Mouse (Mus musculus) liver, adult 2 months (tissue): Measurements from ENCODE around the gene Pitx3. TPM values are rescaled to one million over a fixed set of nuclear protein-coding genes. Genes with fewer than 3 reads are reported as not detected.
"Not testable (repeated sequence)": the region's sequence is repeated elsewhere in the genome, so short reads cannot be mapped to it uniquely, and the experiment has no call there.

Source experiments
- DNase-seq: peaks from one replicate; pipeline ENCODE4 v3.0.0-alpha.2; 2011; ENCODE audit warnings: low read depth, low spot score; ENCODE audit errors: extremely low read depth
- H3K27ac ChIP-seq: fragments of 200-500 bp; replicated peaks from 2 replicates; pipeline ENCODE4 v1.5.1; 2012; ENCODE audit warnings: low read depth, mild to moderate bottlenecking, control low read depth, inconsistent platforms, low read length; ENCODE audit not compliant: insufficient read depth
- H3K27me3 ChIP-seq: fragments of 200-500 bp; 2 replicates; pipeline ENCODE4 v1.6.1; 2012; ENCODE audit warnings: mild to moderate bottlenecking, moderate library complexity, low read length, inconsistent platforms; ENCODE audit not compliant: control insufficient read depth, insufficient read depth
- H3K36me3 ChIP-seq: fragments of 200-500 bp; 2 replicates; pipeline ENCODE4 v1.6.1; 2012; ENCODE audit warnings: low read length, inconsistent platforms; ENCODE audit not compliant: control insufficient read depth, insufficient read depth
- H3K4me1 ChIP-seq: fragments of 200-500 bp; 2 replicates; pipeline ENCODE4 v1.6.1; 2011; ENCODE audit warnings: low read length; ENCODE audit not compliant: control insufficient read depth, insufficient read depth
- H3K4me3 ChIP-seq: fragments of 200-500 bp; 2 replicates; pipeline ENCODE4 v1.5.1; 2011; ENCODE audit warnings: low read depth, mild to moderate bottlenecking, control low read depth, low read length, moderate library complexity; ENCODE audit not compliant: insufficient read depth
- H3K79me2 ChIP-seq: fragments of 200-500 bp; 2 replicates; pipeline ENCODE4 v1.6.1; 2012; ENCODE audit warnings: inconsistent platforms, mild to moderate bottlenecking, low read length, moderate library complexity; ENCODE audit not compliant: control insufficient read depth, insufficient read depth
- H3K9ac ChIP-seq: fragments of 200-500 bp; 2 replicates; pipeline ENCODE4 v1.6.1; 2012; ENCODE audit warnings: low read depth, mild to moderate bottlenecking, control low read depth, inconsistent platforms, low read length
- CTCF ChIP-seq: fragments of 200-500 bp; IDR thresholded peaks from 2 replicates; pipeline ENCODE4 v1.5.1; 2011; ENCODE audit warnings: low read depth, low read length, control low read depth
- POLR2A ChIP-seq: fragments of 200-500 bp; IDR thresholded peaks from 2 replicates; pipeline ENCODE4 v1.6.1; 2011; ENCODE audit warnings: low read length, control low read depth; ENCODE audit not compliant: insufficient read depth; ENCODE audit errors: extremely low read depth
- WGBS: fragments of 180-500 bp; shearing (Covaris S2); methylation state at CpG from one replicate; pipeline ENCODE4 v1.1.7; 2018; 5-methylcytosine and 5-hydroxymethylcytosine counted together
- polyA plus RNA-seq: library from polyadenylated mRNA; depleted of rRNA; stranded (reverse); fragments of >200 nt; gene quantifications from 2 replicates; pipeline ENCODE4 v1.2.3, GENCODE M21; 2012
- total RNA-seq: library from RNA; depleted of rRNA; stranded (reverse); fragments of >200 nt; gene quantifications from 2 replicates; pipeline ENCODE4 v1.2.3, GENCODE M21; 2014

The Pitx3 gene
- total and polyA plus RNA-seq, 2 experiments, result not detected

- Histone ChIP-seq H3K27ac (no peak overlapping the region), H3K36me3 (peaks cover 10% of the 10 kb centered on the region), H3K79me2 (peaks cover 9% of the 10 kb centered on the region; the same call in 1 of the 2 replicates), H3K9ac (no peak overlapping the region), H3K4me1 (peaks cover 2% of the 10 kb centered on the region; the same call in 1 of the 2 replicates), H3K27me3 (no peaks in the 10 kb centered on the region), H3K4me3 (no peak overlapping the region)
- 44% methylated on average over 5 of the region's 5 CpGs for WGBS
- no peak for TF ChIP-seq POLR2A
- TF ChIP-seq CTCF, result no peak
- DNase-seq, result no peak
Measured at GRCm38 (mm10) chr19:46177046-46177445, 28.9 kb upstream of the Pitx3 start.

- TF ChIP-seq CTCF (no peak), POLR2A (no peak)
- peaks cover 2% of the 10 kb centered on the region; the same call in 1 of the 2 replicates for H3K4me1 ChIP-seq
- H3K79me2 ChIP-seq, result peaks cover 9% of the 10 kb centered on the region; the same call in 1 of the 2 replicates
- no peak overlapping the region for H3K9ac ChIP-seq
- DNase-seq, result no peak
- peaks cover 25% of the 10 kb centered on the region for H3K36me3 ChIP-seq
- no peaks in the 10 kb centered on the region for H3K27me3 ChIP-seq
- no peak overlapping the region for H3K4me3 ChIP-seq
- no peak overlapping the region for H3K27ac ChIP-seq
Measured at GRCm38 (mm10) chr19:46175173-46175572, 27.0 kb upstream of the Pitx3 start.

- H3K27ac ChIP-seq, result no peak overlapping the region
- TF ChIP-seq CTCF, result no peak
- TF ChIP-seq POLR2A, result no peak
- WGBS, result 75% methylated on average over 5 of the region's 5 CpGs
- no peaks in the 10 kb centered on the region for H3K4me1 ChIP-seq
- H3K27me3 ChIP-seq, result no peaks in the 10 kb centered on the region
- H3K36me3 ChIP-seq, result peaks cover 26% of the 10 kb centered on the region
- no peak for DNase-seq
- no peak overlapping the region for H3K9ac ChIP-seq
- no peak overlapping the region for H3K4me3 ChIP-seq
- peaks cover 5% of the 10 kb centered on the region; the same call in 1 of the 2 replicates for H3K79me2 ChIP-seq
Measured at GRCm38 (mm10) chr19:46172541-46172940, 24.4 kb upstream of the Pitx3 start.

- DNase-seq, result no peak
- H3K27me3 ChIP-seq, result no peaks in the 10 kb centered on the region
- H3K36me3 ChIP-seq, result peaks cover 40% of the 10 kb centered on the region
- H3K4me1 ChIP-seq, result no peaks in the 10 kb centered on the region
- TF ChIP-seq CTCF, result no peak
- TF ChIP-seq POLR2A, result no peak
- H3K9ac ChIP-seq, result no peak overlapping the region
- WGBS, result 70% methylated on average over 1 of the region's 1 CpGs
- peaks cover 9% of the 10 kb centered on the region; the same call in 1 of the 2 replicates for H3K79me2 ChIP-seq
- no peak overlapping the region for H3K27ac ChIP-seq
- H3K4me3 ChIP-seq, result no peak overlapping the region
Measured at GRCm38 (mm10) chr19:46169913-46170312, 21.8 kb upstream of the Pitx3 start.

GRCm38 (mm10) chr19:46169396-46169795 is 21.3 kb upstream of the Pitx3 start:
- DNase-seq, result no peak
- Histone ChIP-seq H3K79me2 (peaks cover 7% of the 10 kb centered on the region; the same call in 1 of the 2 replicates), H3K4me3 (no peak overlapping the region), H3K27ac (no peak overlapping the region), H3K36me3 (peaks cover 43% of the 10 kb centered on the region), H3K4me1 (no peaks in the 10 kb centered on the region), H3K9ac (no peak overlapping the region), H3K27me3 (no peaks in the 10 kb centered on the region)
- TF ChIP-seq CTCF (no peak), POLR2A (no peak)
- 89% methylated on average over 3 of the region's 3 CpGs for WGBS

GRCm38 (mm10) chr19:46167169-46167568 is 19.0 kb upstream of the Pitx3 start:
- not testable (repeated sequence) for H3K9ac ChIP-seq, H3K79me2 ChIP-seq, H3K27ac ChIP-seq, H3K4me1 ChIP-seq, H3K27me3 ChIP-seq, H3K4me3 ChIP-seq, DNase-seq
- 91% methylated on average over 1 of the region's 2 CpGs for WGBS
- peaks cover 46% of the 10 kb centered on the region for H3K36me3 ChIP-seq
